Mouse (Mus musculus) stomach, embryonic 16.5 days (tissue): ENCODE measurements around the gene Gm28053. TPM values are rescaled to one million over a fixed set of nuclear protein-coding genes. Genes with fewer than 3 reads are reported as not detected.
A peak's percentile ranks its signal among the peaks of the same experiment; 100 is the strongest.

Experiments used
- ATAC-seq: fragments of 200-750 bp; cut with Nextera tagmentation; 2 replicates; pipeline ENCODE4 v1.8.0; 2017; ENCODE audit warnings: moderate number of reproducible peaks, moderate TSS enrichment; ENCODE audit not compliant: insufficient read depth, low FRiP score
- H3K27ac ChIP-seq: fragments of 300-500 bp; sonication (generic); 2 replicates; pipeline ENCODE4 v1.5.1; 2014; ENCODE audit warnings: low read length
- H3K27me3 ChIP-seq: fragments of 300-500 bp; sonication (generic); 2 replicates; pipeline ENCODE4 v1.6.1; 2014; ENCODE audit warnings: low read length, control low read depth, mixed read lengths; ENCODE audit not compliant: control insufficient read depth, insufficient read depth
- H3K36me3 ChIP-seq: fragments of 300-500 bp; sonication (generic); 2 replicates; pipeline ENCODE4 v1.6.1; 2014; ENCODE audit warnings: low read length; ENCODE audit not compliant: control insufficient read depth, insufficient read depth
- H3K4me1 ChIP-seq: fragments of 300-500 bp; sonication (generic); 2 replicates; pipeline ENCODE4 v1.6.1; 2014; ENCODE audit warnings: low read length, control low read depth, mixed read lengths; ENCODE audit not compliant: control insufficient read depth, insufficient read depth
- H3K4me2 ChIP-seq: fragments of 300-500 bp; sonication (generic); 2 replicates; pipeline ENCODE4 v1.6.1; 2014; ENCODE audit warnings: low read depth, low read length, mixed read lengths
- H3K4me3 ChIP-seq: fragments of 300-500 bp; sonication (generic); replicated peaks from 2 replicates; pipeline ENCODE4 v1.5.1; 2014; ENCODE audit warnings: mild to moderate bottlenecking, low read length
- H3K9ac ChIP-seq: fragments of 300-500 bp; sonication (generic); 2 replicates; pipeline ENCODE4 v1.6.1; 2014; ENCODE audit warnings: low read length
- H3K9me3 ChIP-seq: fragments of 300-500 bp; sonication (generic); replicated peaks from 2 replicates; pipeline ENCODE4 v1.6.1; 2016; ENCODE audit warnings: low read length, control low read depth; ENCODE audit not compliant: control insufficient read depth
- WGBS: fragments of 180-500 bp; shearing (Covaris S2); extraction: QIAGEN DNeasy Blood & Tissue Kit; methylation state at CpG from one replicate; pipeline ENCODE4 v1.1.7; 2014; 5-methylcytosine and 5-hydroxymethylcytosine counted together
- polyA plus RNA-seq: library from polyadenylated mRNA; unstranded; fragments of >200 nt; fragmentation: Nextera tagmentation; extraction: Ambion mirVana; gene quantifications from 2 replicates; pipeline ENCODE4 v1.2.1, GENCODE M21; 2015

Gm28053 gene
- polyA plus RNA-seq, 1 experiment from 2014 or later, result 3.2 TPM

DNA sequence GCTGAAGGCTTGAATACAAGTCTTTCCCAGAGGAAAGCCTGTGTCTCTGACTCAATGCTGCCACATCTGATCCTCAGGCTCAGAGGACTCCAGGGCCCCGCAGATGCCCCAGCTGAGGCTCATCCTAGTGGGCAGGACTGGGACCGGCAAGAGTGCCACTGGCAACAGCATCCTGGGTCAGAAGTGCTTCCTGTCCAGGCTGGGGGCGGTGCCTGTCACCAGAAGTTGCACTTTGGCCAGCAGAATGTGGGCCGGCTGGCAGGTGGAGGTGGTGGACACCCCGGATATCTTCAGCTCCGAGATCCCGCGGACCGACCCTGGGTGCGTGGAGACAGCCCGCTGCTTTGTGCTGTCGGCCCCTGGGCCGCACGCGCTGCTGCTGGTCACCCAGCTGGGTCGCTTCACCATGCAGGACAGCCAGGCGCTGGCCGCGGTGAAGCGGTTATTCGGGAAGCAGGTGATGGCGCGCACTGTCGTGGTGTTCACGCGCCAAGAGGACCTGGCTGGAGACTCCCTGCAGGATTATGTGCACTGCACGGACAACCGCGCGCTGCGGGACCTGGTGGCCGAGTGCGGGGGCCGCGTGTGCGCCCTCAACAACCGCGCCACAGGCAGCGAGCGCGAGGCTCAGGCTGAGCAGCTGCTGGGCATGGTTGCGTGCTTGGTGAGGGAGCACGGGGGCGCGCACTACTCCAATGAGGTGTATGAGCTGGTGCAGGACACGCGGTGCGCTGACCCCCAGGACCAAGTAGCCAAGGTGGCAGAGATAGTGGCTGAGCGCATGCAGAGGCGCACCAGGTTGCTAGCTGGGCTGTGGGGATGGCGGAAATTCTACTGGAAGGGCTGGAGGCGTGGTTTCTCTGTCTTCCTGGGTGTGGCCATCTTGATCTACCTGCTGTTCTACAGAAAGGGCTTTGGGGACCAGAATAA lies 24.3 kb downstream of the Gm28053 start:
- no peaks in the 10 kb centered on the region for H3K36me3 ChIP-seq
- H3K4me1 ChIP-seq, result peaks cover 16% of the 10 kb centered on the region
- peak; percentile 63 for ATAC-seq
- H3K9me3 ChIP-seq, result no peaks in the 10 kb centered on the region
- H3K27ac ChIP-seq, result peak overlapping the region; percentile 56
- peak overlapping the region; percentile 69 for H3K9ac ChIP-seq
- H3K4me2 ChIP-seq, result peak overlapping the region; percentile 85
- WGBS, result 11% methylated on average over 52 of the region's 52 CpGs
- H3K27me3 ChIP-seq, result peaks cover 15% of the 10 kb centered on the region
- H3K4me3 ChIP-seq, result peak overlapping the region; percentile 51

DNA sequence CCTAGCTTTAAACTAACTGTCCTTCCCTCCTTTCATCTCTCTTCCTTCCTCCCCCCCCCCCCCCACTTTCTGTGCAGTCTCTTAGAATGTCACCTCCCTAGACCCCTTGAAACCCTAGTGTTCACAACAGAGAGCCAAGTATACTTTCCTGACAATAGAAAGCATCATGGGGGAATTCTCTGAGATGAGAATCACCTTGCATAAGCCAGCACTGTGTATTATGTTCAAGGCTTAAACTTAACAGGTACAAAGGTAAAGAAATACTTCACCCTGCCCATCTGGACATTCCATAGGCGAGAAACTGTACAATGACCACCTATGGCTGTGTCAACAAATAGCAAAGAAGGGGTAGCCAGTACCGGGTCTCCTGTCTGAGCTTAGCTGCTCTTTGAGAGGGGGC lies 27.1 kb downstream of the Gm28053 start:
- no peaks in the 10 kb centered on the region for H3K9me3 ChIP-seq
- WGBS, result 44% methylated on average over 2 of the region's 2 CpGs

GRCm38 (mm10) chr6:48745959-48746889 lies 27.8 kb downstream of the Gm28053 start, which contains the start of gene Gimap5:
Gene Gimap5 (plus strand): TSS chr6:48746197.
- WGBS, result 43% methylated on average over 16 of the region's 16 CpGs
- ATAC-seq, result no peak
- H3K4me2 ChIP-seq, result peak within 1 kb of the TSS; percentile 24; the same call in 1 of the 2 replicates
- peak within 1 kb of the TSS; percentile 18; the same call in 1 of the 2 replicates for H3K4me3 ChIP-seq
- peaks cover 16% of the 10 kb centered on the region for H3K4me1 ChIP-seq
- H3K27ac ChIP-seq, result peak within 1 kb of the TSS; percentile 74
- peaks cover 15% of the 10 kb centered on the region for H3K27me3 ChIP-seq
- H3K36me3 ChIP-seq, result no peaks in the 10 kb centered on the region
- H3K9ac ChIP-seq, result peak within 1 kb of the TSS; percentile 47; the same call in 1 of the 2 replicates
- no peaks in the 10 kb centered on the region for H3K9me3 ChIP-seq

More for the DNA sequence above, 27.1 kb downstream of the Gm28053 start:
- no peak for ATAC-seq
- H3K36me3 ChIP-seq, result no peaks in the 10 kb centered on the region
- H3K9ac ChIP-seq, result peak overlapping the region; percentile 35; the same call in 1 of the 2 replicates
- H3K4me2 ChIP-seq, result 0 out of 2 replicates have a peak overlapping the region, but pooled peaks have one; percentile 5
- H3K4me3 ChIP-seq, result no peak overlapping the region
- peaks cover 15% of the 10 kb centered on the region for H3K27me3 ChIP-seq
- peaks cover 16% of the 10 kb centered on the region for H3K4me1 ChIP-seq
- peak overlapping the region; percentile 57 for H3K27ac ChIP-seq

DNA sequence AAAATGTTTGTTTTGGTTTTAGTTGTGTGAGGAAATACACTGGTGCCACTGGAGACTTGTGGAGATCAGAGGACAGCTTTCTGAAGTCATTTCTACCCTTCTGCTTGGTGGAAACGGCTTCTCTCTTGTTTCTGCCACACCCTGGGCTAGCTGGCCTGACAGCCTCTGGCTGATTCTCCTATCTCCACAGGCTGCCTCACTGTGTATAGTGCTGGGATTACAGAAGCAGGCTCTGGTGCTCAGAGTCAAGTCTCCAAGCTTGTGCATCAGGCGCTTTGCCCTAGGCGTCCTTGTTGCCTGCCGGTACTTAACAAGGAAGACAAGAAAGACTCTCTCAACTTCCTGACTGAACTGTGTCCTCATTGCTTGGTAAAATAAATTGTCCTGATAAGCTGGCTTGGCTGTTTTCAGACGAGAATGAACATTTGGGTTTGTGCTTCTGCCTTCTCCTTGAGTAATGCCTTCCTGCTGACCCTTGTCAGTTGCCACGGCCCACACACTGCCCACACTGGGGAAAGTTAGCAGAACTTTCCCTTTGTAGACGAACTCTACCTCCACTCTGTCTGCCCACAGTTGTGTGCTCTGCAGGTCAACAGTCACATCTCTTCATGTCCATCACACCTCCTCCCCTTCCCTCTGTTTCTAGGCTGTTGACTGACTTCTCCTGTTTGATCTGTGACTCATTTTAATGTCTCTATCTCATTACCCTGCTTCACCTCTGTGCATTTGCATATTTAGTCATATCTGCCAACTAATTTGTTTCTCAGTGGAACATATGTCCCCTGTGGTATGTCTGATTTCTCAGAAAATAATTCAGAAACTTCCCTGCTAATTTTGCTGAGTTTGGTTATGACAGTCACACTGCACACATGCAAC lies 28.9 kb downstream of the Gm28053 start:
- H3K4me1 ChIP-seq, result peaks cover 11% of the 10 kb centered on the region
- peaks cover 11% of the 10 kb centered on the region for H3K27me3 ChIP-seq
- WGBS, result 36% methylated on average over 7 of the region's 7 CpGs
- H3K9me3 ChIP-seq, result no peaks in the 10 kb centered on the region
- no peak for ATAC-seq
- peak overlapping the region; percentile 74 for H3K27ac ChIP-seq
- peak overlapping the region; percentile 18; the same call in 1 of the 2 replicates for H3K4me3 ChIP-seq
- H3K36me3 ChIP-seq, result no peaks in the 10 kb centered on the region
- H3K9ac ChIP-seq, result peak overlapping the region; percentile 39; the same call in 1 of the 2 replicates
- H3K4me2 ChIP-seq, result peak overlapping the region; percentile 24; the same call in 1 of the 2 replicates

DNA sequence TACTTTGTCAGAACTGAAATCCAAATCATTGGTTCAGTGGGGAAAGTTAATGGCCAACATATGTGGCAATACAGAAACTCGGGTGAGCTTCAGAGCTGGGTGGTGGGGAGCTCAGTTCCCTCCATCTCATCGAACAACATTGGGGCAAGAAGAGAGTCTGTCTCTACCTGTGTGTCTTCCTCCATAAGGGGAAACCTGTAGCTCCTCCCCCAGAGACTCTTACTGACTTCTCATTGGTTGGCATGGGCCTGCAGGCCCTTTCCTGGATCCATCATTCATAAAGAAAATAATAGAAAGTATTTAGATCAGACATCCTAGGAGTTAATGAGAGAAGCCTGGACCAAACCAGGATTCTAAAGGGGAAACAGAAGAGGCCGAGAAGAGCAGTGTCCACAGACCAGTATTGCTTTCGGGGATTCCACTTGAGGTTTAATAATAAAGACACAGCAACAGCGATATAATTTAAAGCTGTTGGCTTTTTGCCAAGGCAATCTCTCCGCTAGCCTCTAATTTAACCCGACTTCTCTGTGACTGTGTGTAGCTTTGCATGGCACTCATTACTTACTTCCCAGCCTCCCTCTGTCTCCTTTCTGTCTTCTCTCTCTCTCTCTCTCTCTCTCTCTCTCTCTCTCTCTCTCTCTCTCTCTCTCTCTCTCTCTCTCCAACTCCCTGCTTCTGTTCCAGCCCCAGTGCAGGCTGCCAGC lies 45.3 kb downstream of the Gm28053 start:
- ATAC-seq, result no peak
- H3K27me3 ChIP-seq, result no peaks in the 10 kb centered on the region
- whole genome bisulfite sequencing, result 59% methylated on average over 7 of the region's 7 CpGs
- no peak overlapping the region for H3K4me2 ChIP-seq
- no peak overlapping the region for H3K9ac ChIP-seq
- no peaks in the 10 kb centered on the region for H3K4me1 ChIP-seq
- H3K9me3 ChIP-seq, result no peaks in the 10 kb centered on the region
- H3K4me3 ChIP-seq, result no peak overlapping the region
- no peak overlapping the region for H3K27ac ChIP-seq
- no peaks in the 10 kb centered on the region for H3K36me3 ChIP-seq

DNA sequence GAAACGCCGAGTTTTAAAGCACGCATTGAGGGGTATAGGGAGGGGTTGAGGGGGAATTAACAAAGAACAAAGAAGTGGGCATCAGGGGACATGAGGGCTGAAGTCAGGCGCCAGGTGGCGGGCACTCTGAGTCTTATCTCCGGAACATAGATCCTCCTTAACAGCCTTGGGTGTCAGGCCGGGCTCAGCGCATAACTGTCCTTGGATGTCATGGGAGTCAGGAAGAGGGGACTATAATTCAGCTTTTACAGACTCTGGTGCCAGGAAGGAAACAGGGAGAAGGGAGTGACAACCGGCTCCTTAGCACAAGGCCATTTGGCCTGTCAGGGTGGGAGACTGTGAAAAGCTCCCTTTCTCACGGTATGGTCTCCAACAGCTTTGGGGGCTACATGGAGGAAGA lies 46.1 kb downstream of the Gm28053 start:
- Histone ChIP-seq H3K9me3 (no peaks in the 10 kb centered on the region), H3K36me3 (no peaks in the 10 kb centered on the region), H3K4me1 (no peaks in the 10 kb centered on the region), H3K27me3 (no peaks in the 10 kb centered on the region), H3K4me2 (no peak overlapping the region), H3K9ac (no peak overlapping the region), H3K4me3 (no peak overlapping the region), H3K27ac (no peak overlapping the region)
- no peak for ATAC-seq
- 94% methylated on average over 10 of the region's 10 CpGs for WGBS

GRCm38 (mm10) chr6:48768178-48768869 lies 49.9 kb downstream of the Gm28053 start:
- Histone ChIP-seq H3K4me1 (no peaks in the 10 kb centered on the region), H3K9ac (no peak overlapping the region), H3K4me2 (no peak overlapping the region), H3K4me3 (no peak overlapping the region), H3K36me3 (no peaks in the 10 kb centered on the region), H3K27ac (no peak overlapping the region), H3K27me3 (no peaks in the 10 kb centered on the region), H3K9me3 (no peaks in the 10 kb centered on the region)
- ATAC-seq, result no peak
- WGBS, result 61% methylated on average over 9 of the region's 9 CpGs
